In the genomic region with DNA sequence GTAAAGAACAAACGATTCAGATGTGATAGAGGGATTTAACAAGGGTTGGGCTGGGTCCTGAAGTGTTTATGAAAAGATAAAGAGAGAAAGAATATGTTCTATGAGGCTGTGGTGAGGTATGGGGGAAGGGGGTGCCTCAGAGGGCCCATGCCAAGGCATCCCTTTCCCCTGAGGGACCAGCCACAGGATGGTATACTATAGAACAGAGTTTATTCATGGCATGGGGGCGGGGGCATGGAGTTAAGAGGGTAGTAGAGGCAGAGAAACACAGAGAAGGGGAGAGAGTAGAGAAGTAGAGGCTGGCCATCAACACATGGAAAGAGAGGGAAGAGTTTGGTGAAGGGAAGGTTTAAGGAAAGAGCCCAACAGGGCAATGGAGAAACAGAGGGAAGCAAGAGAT, we compare ENCODE assay signal across 12 mouse cellular contexts. TPM values are rescaled to one million over a fixed set of nuclear protein-coding genes. Genes with fewer than 3 reads are reported as not detected.
DNase-seq lines count a peak whose midpoint lies in the region; ATAC-seq and TF ChIP-seq lines count a peak whose summit lies in the region.
"Had no signal": no experiment of that assay in that cellular context is flagged by ENCODE, and none has a peak within 500 bp of the region (broad histone marks: within the 10 kb centered on the region; RNA-seq: fewer than 3 reads in every experiment).

No protein-coding gene starts in this region.

- no peak overlapping the region for H3K4me3 ChIP-seq in forebrain, embryonic 13.5 days
- no peak overlapping the region for H3K4me3 ChIP-seq in forebrain, embryonic 14.5 days (ENCODE audit: low read depth, low read length)
- no peak overlapping the region for H3K4me3 ChIP-seq in neural tube, embryonic 11.5 days (ENCODE audit: low read depth, low read length)
- no peak overlapping the region for H3K4me3 ChIP-seq in neural tube, embryonic 15.5 days (replicated peaks)
- H3K4me3 ChIP-seq in liver, embryonic 14.5 days (ENCODE audit: insufficient read depth in 1 of 2, low read depth in 2 of 2, low read length in 2 of 2): no peak overlapping the region
- H3K4me3 ChIP-seq: heart, embryonic 12.5 days; myocyte had no signal

- 43% methylated on average over 2 of the region's 2 CpGs for WGBS in forebrain, embryonic 13.5 days
- 44% methylated on average over 2 of the region's 2 CpGs for WGBS in forebrain, embryonic 14.5 days
- 52% methylated on average over 2 of the region's 2 CpGs for WGBS in neural tube, embryonic 11.5 days
- 53% methylated on average over 2 of the region's 2 CpGs for WGBS in neural tube, embryonic 15.5 days
- 38% methylated on average over 2 of the region's 2 CpGs for WGBS in liver, embryonic 14.5 days (ENCODE audit: insufficient replicate concordance)

- DNase-seq in forebrain, embryonic 14.5 days (ENCODE audit: low spot score): no peak
- DNase-seq in neural tube, embryonic 11.5 days (ENCODE audit: low spot score): no peak
- DNase-seq in liver, embryonic 14.5 days (ENCODE audit: low read depth in 3 of 3, low spot score in 3 of 3): no peak
- no peak for DNase-seq in right cerebral cortex, postnatal 36 days (ENCODE audit: low spot score in 2 of 2)
- DNase-seq in retina, embryonic 14.5 days (ENCODE audit: low spot score): no peak
- no peak for DNase-seq in layer of hippocampus, postnatal 10 days (ENCODE audit: low spot score in 2 of 2)
- DNase-seq: lung, embryonic 14.5 days had no signal

- TF ChIP-seq EP300 in liver, embryonic 14.5 days (IDR thresholded peaks at IDR 0.05; ENCODE audit: low read depth): no peak

- no peaks in the 10 kb centered on the region for H3K27me3 ChIP-seq in forebrain, embryonic 13.5 days
- no peaks in the 10 kb centered on the region for H3K27me3 ChIP-seq in forebrain, embryonic 14.5 days (replicated peaks; ENCODE audit: control insufficient read depth, insufficient read depth, low read length)
- no peaks in the 10 kb centered on the region for H3K27me3 ChIP-seq in neural tube, embryonic 11.5 days (ENCODE audit: control insufficient read depth, insufficient read depth, low read length)
- H3K27me3 ChIP-seq in neural tube, embryonic 15.5 days (replicated peaks): no peaks in the 10 kb centered on the region
- H3K27me3 ChIP-seq in liver, embryonic 14.5 days (ENCODE audit: control insufficient read depth, insufficient read depth, low read length): no peaks in the 10 kb centered on the region
- H3K27me3 ChIP-seq: heart, embryonic 12.5 days had no signal

- peak; percentile 13 for ATAC-seq in forebrain, embryonic 13.5 days
- ATAC-seq in forebrain, embryonic 14.5 days: no peak; the same call in 1 of the 2 replicates
- 0 out of 2 replicates have a peak, but pooled peaks have one; percentile 0 for ATAC-seq in neural tube, embryonic 11.5 days (ENCODE audit: insufficient read depth, low FRiP score, low TSS enrichment)
- ATAC-seq in neural tube, embryonic 15.5 days (ENCODE audit: low FRiP score): no peak
- ATAC-seq in liver, embryonic 14.5 days (ENCODE audit: insufficient read depth): peak; percentile 3; the same call in 1 of the 2 replicates

- no peak for TF ChIP-seq CTCF in liver, embryonic 14.5 days (IDR thresholded peaks at IDR 0.05; ENCODE audit: low read depth)

- H3K4me2 ChIP-seq in forebrain, embryonic 13.5 days: no peak overlapping the region
- no peak overlapping the region for H3K4me2 ChIP-seq in forebrain, embryonic 14.5 days (ENCODE audit: low read length)
- no peak overlapping the region for H3K4me2 ChIP-seq in neural tube, embryonic 11.5 days (ENCODE audit: low read depth)
- no peak overlapping the region for H3K4me2 ChIP-seq in neural tube, embryonic 15.5 days
- H3K4me2 ChIP-seq in liver, embryonic 14.5 days (ENCODE audit: low read depth): no peak overlapping the region
- H3K4me2 ChIP-seq: heart, embryonic 12.5 days; lung, embryonic 14.5 days had no signal

- H3K4me1 ChIP-seq in forebrain, embryonic 13.5 days: no peaks in the 10 kb centered on the region
- no peaks in the 10 kb centered on the region for H3K4me1 ChIP-seq in forebrain, embryonic 14.5 days (ENCODE audit: control insufficient read depth, insufficient read depth, low read length)
- no peaks in the 10 kb centered on the region for H3K4me1 ChIP-seq in neural tube, embryonic 11.5 days (ENCODE audit: control insufficient read depth, insufficient read depth, low read length)
- no peaks in the 10 kb centered on the region for H3K4me1 ChIP-seq in neural tube, embryonic 15.5 days
- H3K4me1 ChIP-seq in liver, embryonic 14.5 days (replicated peaks; ENCODE audit: control insufficient read depth in 2 of 2, insufficient read depth in 2 of 2, low read length in 1 of 2): no peaks in the 10 kb centered on the region
- H3K4me1 ChIP-seq: heart, embryonic 12.5 days had no signal

- H3K36me3 ChIP-seq in forebrain, embryonic 13.5 days (ENCODE audit: poor library complexity, severe bottlenecking): peaks cover 5% of the 10 kb centered on the region; the same call in 1 of the 2 replicates
- H3K36me3 ChIP-seq in forebrain, embryonic 14.5 days (ENCODE audit: control insufficient read depth, insufficient read depth, low read length): no peaks in the 10 kb centered on the region
- no peaks in the 10 kb centered on the region; the same call in 1 of the 2 replicates for H3K36me3 ChIP-seq in neural tube, embryonic 11.5 days (ENCODE audit: control insufficient read depth, insufficient read depth, low read length)
- peaks cover 10% of the 10 kb centered on the region for H3K36me3 ChIP-seq in neural tube, embryonic 15.5 days
- H3K36me3 ChIP-seq in liver, embryonic 14.5 days (replicated peaks; ENCODE audit: control insufficient read depth, insufficient read depth, low read depth): no peaks in the 10 kb centered on the region

- no peak overlapping the region for H3K27ac ChIP-seq in forebrain, embryonic 13.5 days
- H3K27ac ChIP-seq in forebrain, embryonic 14.5 days (ENCODE audit: low read depth, low read length): no peak overlapping the region
- H3K27ac ChIP-seq in neural tube, embryonic 11.5 days (ENCODE audit: low read depth, low read length): no peak overlapping the region
- no peak overlapping the region for H3K27ac ChIP-seq in neural tube, embryonic 15.5 days (replicated peaks)
- H3K27ac ChIP-seq in liver, embryonic 14.5 days: no peak overlapping the region

- H3K9ac ChIP-seq in forebrain, embryonic 13.5 days: no peak overlapping the region
- no peak overlapping the region for H3K9ac ChIP-seq in forebrain, embryonic 14.5 days (ENCODE audit: low read length)
- H3K9ac ChIP-seq in neural tube, embryonic 11.5 days (ENCODE audit: low read length): no peak overlapping the region
- no peak overlapping the region for H3K9ac ChIP-seq in neural tube, embryonic 15.5 days (replicated peaks)
- no peak overlapping the region for H3K9ac ChIP-seq in liver, embryonic 14.5 days (replicated peaks)
- H3K9ac ChIP-seq: heart, embryonic 12.5 days; lung, embryonic 14.5 days had no signal

- H3K9me3 ChIP-seq in forebrain, embryonic 13.5 days (replicated peaks): peaks cover 67% of the 10 kb centered on the region
- peaks cover 53% of the 10 kb centered on the region for H3K9me3 ChIP-seq in forebrain, embryonic 14.5 days (replicated peaks; ENCODE audit: control insufficient read depth, low read length)
- H3K9me3 ChIP-seq in neural tube, embryonic 11.5 days (ENCODE audit: control insufficient read depth, low read length): peaks cover 36% of the 10 kb centered on the region
- peaks cover 55% of the 10 kb centered on the region for H3K9me3 ChIP-seq in neural tube, embryonic 15.5 days (replicated peaks)
- H3K9me3 ChIP-seq in liver, embryonic 14.5 days (ENCODE audit: control insufficient read depth, low read length): peaks cover 28% of the 10 kb centered on the region

RNA-seq across cellular contexts. Expression of gene Zfp992, which starts 6.1 kb away (rescaled TPM):
- polyA plus RNA-seq in forebrain, embryonic 13.5 days (2015; fragmentation: Nextera tagmentation; extraction: Ambion mirVana): 1.3 and 1.5 TPM in 2 replicates
- 1.8 and 1.9 TPM in 2 replicates for polyA plus RNA-seq in forebrain, embryonic 14.5 days (2014; fragmentation: Nextera tagmentation; extraction: Ambion mirVana)
- polyA plus RNA-seq in neural tube, embryonic 11.5 days (2014; fragmentation: Nextera tagmentation; extraction: Ambion mirVana): 3.9 and 4.1 TPM in 2 replicates
- 2.6 and 3.1 TPM in 2 replicates for polyA plus RNA-seq in neural tube, embryonic 15.5 days (2015; fragmentation: Nextera tagmentation; extraction: Ambion mirVana)
- polyA plus RNA-seq in liver, embryonic 14.5 days (2012; rRNA removed): 1.1 and 2.1 TPM in 2 replicates
- 2.9 and 3.3 TPM in 2 replicates for polyA plus RNA-seq in liver, embryonic 14.5 days (2014; fragmentation: Nextera tagmentation; extraction: Ambion mirVana)
- 1 to 10 TPM; 6.4 to 6.6 TPM for total RNA-seq in layer of hippocampus, postnatal 10 days (2021)

RNA-seq across cellular contexts. Expression of gene Zfp981, which starts 46.9 kb away (rescaled TPM):
- polyA plus RNA-seq in forebrain, embryonic 13.5 days (2015; fragmentation: Nextera tagmentation; extraction: Ambion mirVana): 0.10 and 0.11 TPM in 2 replicates
- 0.11 and 0.15 TPM in 2 replicates for polyA plus RNA-seq in forebrain, embryonic 14.5 days (2014; fragmentation: Nextera tagmentation; extraction: Ambion mirVana)
- polyA plus RNA-seq in neural tube, embryonic 11.5 days (2014; fragmentation: Nextera tagmentation; extraction: Ambion mirVana): 0.15 TPM in 1 of 2 replicates, not detected in the other
- 0.17 and 0.20 TPM in 2 replicates for polyA plus RNA-seq in neural tube, embryonic 15.5 days (2015; fragmentation: Nextera tagmentation; extraction: Ambion mirVana)
- not detected in 2 replicates for polyA plus RNA-seq in liver, embryonic 14.5 days (2012; rRNA removed)
- polyA plus RNA-seq in liver, embryonic 14.5 days (2014; fragmentation: Nextera tagmentation; extraction: Ambion mirVana): 0.09 TPM in 1 of 2 replicates, not detected in the other
- under 1 TPM; 0.48 to 0.51 TPM for total RNA-seq in layer of hippocampus, postnatal 10 days (2021)
- polyA plus RNA-seq: heart, embryonic 12.5 days; large intestine, adult 2 months; lung, embryonic 14.5 days had no signal

Comparison
In these comparisons a context has a peak if more than half of its experiments do, and no peak if none do; other contexts are left out.
1. ATAC-seq: peak in forebrain, embryonic 13.5 days (single experiment), neural tube, embryonic 11.5 days (single experiment) and liver, embryonic 14.5 days (single experiment); none in forebrain, embryonic 14.5 days (single experiment) and neural tube, embryonic 15.5 days (single experiment).